Mouse (Mus musculus) heart, embryonic 14.5 days (tissue): ENCODE results near the gene Atp1b1. TPM values are rescaled to one million over a fixed set of nuclear protein-coding genes. Genes with fewer than 3 reads are reported as not detected.
A peak's percentile ranks its signal among the peaks of the same experiment; 100 is the strongest.

ENCODE experiments used
- ATAC-seq: fragments of 200-750 bp; cut with Nextera tagmentation; 2 replicates; pipeline ENCODE4 v1.8.0; 2017; ENCODE audit warnings: low read depth, moderate TSS enrichment; ENCODE audit not compliant: insufficient number of reproducible peaks, insufficient read depth, low FRiP score
- H3K27ac ChIP-seq, 2 experiments: fragments of 200-500 bp in 1 of 2; fragments of 300-500 bp in 1 of 2; sonication (generic) in 1 of 2; replicated peaks in 1 of 2; 2 replicates each; pipeline ENCODE4 v1.5.1; 2012 to 2014; ENCODE audit warnings: low read depth in 2 of 2, low read length in 2 of 2, control low read depth in 1 of 2, mild to moderate bottlenecking in 1 of 2, mixed read lengths in 1 of 2; ENCODE audit not compliant: control insufficient read depth in 1 of 2, insufficient read depth in 1 of 2
- H3K27me3 ChIP-seq: fragments of 300-500 bp; sonication (generic); 2 replicates; pipeline ENCODE4 v1.6.1; 2014; ENCODE audit warnings: mild to moderate bottlenecking, low read length, control low read depth; ENCODE audit not compliant: control insufficient read depth, insufficient read depth
- H3K36me3 ChIP-seq: fragments of 300-500 bp; sonication (generic); 2 replicates; pipeline ENCODE4 v1.6.1; 2014; ENCODE audit warnings: mild to moderate bottlenecking, control low read depth, low read length, mixed read lengths; ENCODE audit not compliant: control insufficient read depth, insufficient read depth
- H3K4me1 ChIP-seq, 2 experiments: fragments of 200-500 bp in 1 of 2; fragments of 300-500 bp in 1 of 2; sonication (generic) in 1 of 2; 2 replicates each; pipeline ENCODE4 v1.6.1; 2012 to 2014; ENCODE audit warnings: low read length in 2 of 2, control low read depth in 1 of 2, mixed read lengths in 1 of 2; ENCODE audit not compliant: control insufficient read depth in 2 of 2, insufficient read depth in 2 of 2
- H3K4me2 ChIP-seq: fragments of 300-500 bp; sonication (generic); 2 replicates; pipeline ENCODE4 v1.6.1; 2014; ENCODE audit warnings: mild to moderate bottlenecking, low read length
- H3K4me3 ChIP-seq, 2 experiments: fragments of 200-500 bp in 1 of 2; fragments of 300-500 bp in 1 of 2; sonication (generic) in 1 of 2; 2 replicates each; pipeline ENCODE4 v1.5.1; 2012 to 2014; ENCODE audit warnings: low read length in 2 of 2, mild to moderate bottlenecking in 2 of 2, control low read depth in 1 of 2, low read depth in 1 of 2, moderate library complexity in 1 of 2; ENCODE audit not compliant: control insufficient read depth in 1 of 2, insufficient read depth in 1 of 2
- H3K9ac ChIP-seq: fragments of 300-500 bp; sonication (generic); 2 replicates; pipeline ENCODE4 v1.6.1; 2014; ENCODE audit warnings: mild to moderate bottlenecking, low read length
- H3K9me3 ChIP-seq: fragments of 300-500 bp; sonication (generic); 2 replicates; pipeline ENCODE4 v1.6.1; 2016; ENCODE audit warnings: low read length, control low read depth; ENCODE audit not compliant: control insufficient read depth
- WGBS: fragments of 180-500 bp; shearing (Covaris S2); extraction: QIAGEN DNeasy Blood & Tissue Kit; methylation state at CpG from one replicate; pipeline ENCODE4 v1.1.7; 2014; 5-methylcytosine and 5-hydroxymethylcytosine counted together
- polyA plus RNA-seq: library from polyadenylated mRNA; unstranded; fragments of >200 nt; fragmentation: Nextera tagmentation; extraction: Ambion mirVana; gene quantifications from 2 replicates; pipeline ENCODE4 v1.2.1, GENCODE M21; 2014

Gene Atp1b1
- polyA plus RNA-seq, 1 experiment from 2014 or later: 303 TPM

- Histone ChIP-seq H3K4me1 (peaks cover 26 to 61% of the 10 kb centered on the region in 2 experiments), H3K4me3 (peak overlapping the region; percentile 52 to 92), H3K4me2 (peak overlapping the region; percentile 80), H3K36me3 (peaks cover 44% of the 10 kb centered on the region), H3K9ac (peak overlapping the region; percentile 99), H3K27ac (peak overlapping the region; percentile 85 to 86), H3K9me3 (no peaks in the 10 kb centered on the region), H3K27me3 (no peaks in the 10 kb centered on the region; the same call in 1 of the 2 replicates)
- 19% methylated on average over 14 of the region's 14 CpGs for WGBS
- no peak for ATAC-seq
Observed at GRCm38 (mm10) chr1:164454747-164455400, 3.3 kb downstream of the Atp1b1 start.

GRCm38 (mm10) chr1:164453739-164454138, 4.4 kb downstream of the Atp1b1 start:
- Histone ChIP-seq H3K9ac (peak overlapping the region; percentile 99), H3K36me3 (peaks cover 55% of the 10 kb centered on the region), H3K9me3 (no peaks in the 10 kb centered on the region), H3K4me2 (peak overlapping the region; percentile 80), H3K4me1 (peaks cover 22 to 62% of the 10 kb centered on the region in 2 experiments), H3K27me3 (no peaks in the 10 kb centered on the region; the same call in 1 of the 2 replicates), H3K4me3 (peak overlapping the region in 1 of 2 experiments; percentile 92; a peak in 2 of 4 replicates), H3K27ac (peak overlapping the region in 1 of 2 experiments; percentile 56; a peak in 2 of 4 replicates)
- no peak for ATAC-seq
- 68% methylated on average over 5 of the region's 5 CpGs for WGBS

- 79% methylated on average over 8 of the region's 8 CpGs for WGBS
- Histone ChIP-seq H3K9me3 (no peaks in the 10 kb centered on the region), H3K4me2 (peak overlapping the region; percentile 80), H3K4me1 (peaks cover 22 to 60% of the 10 kb centered on the region in 2 experiments), H3K27ac (peak overlapping the region; percentile 43 to 56; a peak in 3 of 4 replicates), H3K36me3 (peaks cover 61% of the 10 kb centered on the region), H3K27me3 (no peaks in the 10 kb centered on the region; the same call in 1 of the 2 replicates), H3K4me3 (no peak overlapping the region), H3K9ac (peak overlapping the region; percentile 99)
- no peak for ATAC-seq
Observed at GRCm38 (mm10) chr1:164453146-164453545, 5.0 kb downstream of the Atp1b1 start.

GRCm38 (mm10) chr1:164452580-164452979, 5.6 kb downstream of the Atp1b1 start:
- H3K4me2 ChIP-seq: no peak overlapping the region
- peak overlapping the region; percentile 21 to 56 for H3K27ac ChIP-seq
- H3K36me3 ChIP-seq: peaks cover 67% of the 10 kb centered on the region
- no peaks in the 10 kb centered on the region; the same call in 1 of the 2 replicates for H3K27me3 ChIP-seq
- peak overlapping the region; percentile 99; the same call in 1 of the 2 replicates for H3K9ac ChIP-seq
- H3K4me3 ChIP-seq: no peak overlapping the region
- ATAC-seq: no peak
- 67% methylated on average over 6 of the region's 6 CpGs for WGBS
- peaks cover 22 to 60% of the 10 kb centered on the region in 2 experiments for H3K4me1 ChIP-seq
- H3K9me3 ChIP-seq: no peaks in the 10 kb centered on the region

- Histone ChIP-seq H3K4me1 (peaks cover 22 to 63% of the 10 kb centered on the region in 2 experiments), H3K4me3 (no peak overlapping the region), H3K4me2 (no peak overlapping the region), H3K9me3 (no peaks in the 10 kb centered on the region), H3K9ac (no peak overlapping the region), H3K27ac (peak overlapping the region; percentile 49 to 63), H3K36me3 (peaks cover 78% of the 10 kb centered on the region), H3K27me3 (no peaks in the 10 kb centered on the region; the same call in 1 of the 2 replicates)
- WGBS: 30% methylated on average over 5 of the region's 5 CpGs
- no peak for ATAC-seq
Observed at GRCm38 (mm10) chr1:164451346-164451745, 6.8 kb downstream of the Atp1b1 start.

GRCm38 (mm10) chr1:164450644-164451043, 7.5 kb downstream of the Atp1b1 start:
- 76% methylated on average over 4 of the region's 4 CpGs for WGBS
- peaks cover 22 to 63% of the 10 kb centered on the region in 2 experiments for H3K4me1 ChIP-seq
- no peaks in the 10 kb centered on the region for H3K27me3 ChIP-seq
- H3K27ac ChIP-seq: peak overlapping the region in 1 of 2 experiments; percentile 63; a peak in 1 of 4 replicates
- H3K4me2 ChIP-seq: no peak overlapping the region
- H3K9me3 ChIP-seq: no peaks in the 10 kb centered on the region
- no peak for ATAC-seq
- no peak overlapping the region for H3K9ac ChIP-seq
- H3K4me3 ChIP-seq: no peak overlapping the region
- H3K36me3 ChIP-seq: peaks cover 85% of the 10 kb centered on the region

- 39% methylated on average over 4 of the region's 4 CpGs for WGBS
- Histone ChIP-seq H3K4me1 (peaks cover 22 to 63% of the 10 kb centered on the region in 2 experiments), H3K4me2 (no peak overlapping the region), H3K9ac (peak overlapping the region; percentile 42; the same call in 1 of the 2 replicates), H3K27me3 (no peaks in the 10 kb centered on the region), H3K36me3 (peaks cover 89% of the 10 kb centered on the region), H3K9me3 (no peaks in the 10 kb centered on the region), H3K4me3 (no peak overlapping the region), H3K27ac (peak overlapping the region; percentile 10 to 63; a peak in 3 of 4 replicates)
- ATAC-seq: no peak
Observed at GRCm38 (mm10) chr1:164450231-164450630, 7.9 kb downstream of the Atp1b1 start.
